Mouse (Mus musculus) liver, embryonic 16.5 days (tissue): ENCODE results near the gene Spin2d. TPM values are rescaled to one million over a fixed set of nuclear protein-coding genes. Genes with fewer than 3 reads are reported as not detected.
"Not testable (repeated sequence)": the region's sequence is repeated elsewhere in the genome, so short reads cannot be mapped to it uniquely, and the experiment has no call there.

ENCODE experiments used
- ATAC-seq: fragments of 200-750 bp; cut with Nextera tagmentation; 2 replicates; pipeline ENCODE4 v1.8.0; 2017; ENCODE audit warnings: low read depth, mild to moderate bottlenecking, moderate number of reproducible peaks, moderate library complexity
- H3K27ac ChIP-seq: fragments of 300-500 bp; sonication (generic); 2 replicates; pipeline ENCODE4 v1.5.1; 2014; ENCODE audit warnings: mild to moderate bottlenecking, low read length
- H3K27me3 ChIP-seq: fragments of 300-500 bp; sonication (generic); 2 replicates; pipeline ENCODE4 v1.6.1; 2014; ENCODE audit warnings: low read depth, low read length, mixed read lengths; ENCODE audit not compliant: control insufficient read depth, insufficient read depth
- H3K36me3 ChIP-seq: fragments of 300-500 bp; sonication (generic); 2 replicates; pipeline ENCODE4 v1.6.1; 2014; ENCODE audit warnings: mild to moderate bottlenecking; ENCODE audit not compliant: control insufficient read depth, insufficient read depth
- H3K4me1 ChIP-seq: fragments of 300-500 bp; sonication (generic); 2 replicates; pipeline ENCODE4 v1.6.1; 2014; ENCODE audit warnings: low read depth, low read length, mixed read lengths; ENCODE audit not compliant: control insufficient read depth
- H3K4me2 ChIP-seq: fragments of 300-500 bp; sonication (generic); 2 replicates; pipeline ENCODE4 v1.6.1; 2014; ENCODE audit warnings: low read depth, low read length, mixed read lengths
- H3K4me3 ChIP-seq: fragments of 300-500 bp; sonication (generic); 2 replicates; pipeline ENCODE4 v1.5.1; 2014; ENCODE audit warnings: low read depth, mild to moderate bottlenecking, low read length
- H3K9ac ChIP-seq: fragments of 300-500 bp; sonication (generic); 2 replicates; pipeline ENCODE4 v1.6.1; 2014; ENCODE audit warnings: low read depth, low read length
- H3K9me3 ChIP-seq: fragments of 300-500 bp; sonication (generic); replicated peaks from 2 replicates; pipeline ENCODE4 v1.6.1; 2016; ENCODE audit warnings: low read length; ENCODE audit not compliant: control insufficient read depth
- WGBS: fragments of 180-500 bp; shearing (Covaris S2); extraction: QIAGEN DNeasy Blood & Tissue Kit; methylation state at CpG from one replicate; pipeline ENCODE4 v1.1.7; 2014; ENCODE audit not compliant: insufficient replicate concordance; 5-methylcytosine and 5-hydroxymethylcytosine counted together
- polyA plus RNA-seq: library from polyadenylated mRNA; unstranded; fragments of >200 nt; fragmentation: Nextera tagmentation; extraction: Ambion mirVana; gene quantifications from 2 replicates; pipeline ENCODE4 v1.2.1, GENCODE M21; 2015

The Spin2d gene
- polyA plus RNA-seq = not detected in 2 replicates

GRCm38 (mm10) chrX:73176889-73177288 is at the start of gene Spin2d:
TSS of gene Spin2d (minus strand) at chrX:73176989.
- not testable (repeated sequence) for H3K4me3 ChIP-seq, H3K9ac ChIP-seq, ATAC-seq, H3K9me3 ChIP-seq, H3K4me1 ChIP-seq, H3K27me3 ChIP-seq, H3K36me3 ChIP-seq, H3K4me2 ChIP-seq, H3K27ac ChIP-seq
- WGBS = 77% methylated on average over 6 of the region's 15 CpGs

GRCm38 (mm10) chrX:73225365-73225764 is 48.6 kb upstream of the Spin2d start:
- Histone ChIP-seq H3K9me3 (no peaks in the 10 kb centered on the region), H3K4me3 (no peak overlapping the region), H3K27ac (no peak overlapping the region), H3K4me2 (no peak overlapping the region), H3K36me3 (no peaks in the 10 kb centered on the region), H3K4me1 (no peaks in the 10 kb centered on the region; the same call in 1 of the 2 replicates), H3K27me3 (no peaks in the 10 kb centered on the region), H3K9ac (no peak overlapping the region)
- no peak for ATAC-seq
- WGBS = 56% methylated on average over 1 of the region's 1 CpGs

GRCm38 (mm10) chrX:73213819-73214564 is 37.2 kb upstream of the Spin2d start, which contains the start of gene Xlr4b:
TSS of gene Xlr4b (plus strand) at chrX:73214333.
- H3K27me3 ChIP-seq, H3K27ac ChIP-seq, H3K4me2 ChIP-seq, H3K9ac ChIP-seq, ATAC-seq, H3K36me3 ChIP-seq, H3K4me1 ChIP-seq, H3K4me3 ChIP-seq, H3K9me3 ChIP-seq: not testable (repeated sequence)
- 54% methylated on average over 12 of the region's 19 CpGs for WGBS

- H3K27ac ChIP-seq, H3K9ac ChIP-seq, ATAC-seq, H3K36me3 ChIP-seq, H3K4me1 ChIP-seq, H3K27me3 ChIP-seq, H3K4me3 ChIP-seq, H3K9me3 ChIP-seq, H3K4me2 ChIP-seq: not testable (repeated sequence)
- WGBS = 67% methylated on average over 11 of the region's 12 CpGs
Observed at GRCm38 (mm10) chrX:73191934-73192333, 15.1 kb upstream of the Spin2d start, which contains the start of gene Xlr3b. TSS of gene Xlr3b (plus strand) at chrX:73192207.

GRCm38 (mm10) chrX:73149350-73149749 is 27.4 kb downstream of the Spin2d start, which contains the start of gene DXBay18:
TSS of gene DXBay18 (minus strand) at chrX:73149450.
- H3K4me3 ChIP-seq, H3K27me3 ChIP-seq, H3K9me3 ChIP-seq, H3K27ac ChIP-seq, H3K4me1 ChIP-seq, H3K9ac ChIP-seq, H3K4me2 ChIP-seq, ATAC-seq, H3K36me3 ChIP-seq: not testable (repeated sequence)
- WGBS = no CpG with 5 or more reads among the region's 7 CpGs

GRCm38 (mm10) chrX:73148496-73148895 is 28.3 kb downstream of the Spin2d start, which contains the start of gene Xlr5b:
TSS of gene Xlr5b (plus strand) at chrX:73148796.
- not testable (repeated sequence) for ATAC-seq, H3K9ac ChIP-seq, H3K27ac ChIP-seq, H3K27me3 ChIP-seq, H3K36me3 ChIP-seq, H3K9me3 ChIP-seq, H3K4me2 ChIP-seq, H3K4me3 ChIP-seq, H3K4me1 ChIP-seq
- no CpG with 5 or more reads among the region's 20 CpGs for WGBS

GRCm38 (mm10) chrX:73143218-73143618 is 33.6 kb downstream of the Spin2d start:
- H3K4me2 ChIP-seq, H3K36me3 ChIP-seq, H3K4me1 ChIP-seq, H3K27me3 ChIP-seq, H3K9ac ChIP-seq, H3K4me3 ChIP-seq, H3K9me3 ChIP-seq, H3K27ac ChIP-seq: not testable (repeated sequence)
- no CpG with 5 or more reads among the region's 7 CpGs for WGBS
- ATAC-seq = peak; percentile 63

Other genes starting within 250 kb of the Spin2d start
- gene Zfp185, start 189.7 kb downstream of the Spin2d start, polyA plus RNA-seq = 0.98 and 1.1 TPM in 2 replicates
- 0.04 TPM in 1 of 2 replicates, not detected in the other for gene Pnma5, start 139.9 kb downstream of the Spin2d start, polyA plus RNA-seq
- not detected in 2 replicates for gene Pnma3, start 112.2 kb downstream of the Spin2d start, polyA plus RNA-seq
- 0.97 and 1.1 TPM in 2 replicates for gene Xlr4a, start 94.5 kb downstream of the Spin2d start, polyA plus RNA-seq
- gene Xlr3a, start 79.9 kb downstream of the Spin2d start, polyA plus RNA-seq = 3.6 and 3.8 TPM in 2 replicates
- gene Gm14685, start 59.9 kb downstream of the Spin2d start, polyA plus RNA-seq = 0.21 and 0.44 TPM in 2 replicates
- not detected in 2 replicates for gene Xlr5b, start 28.2 kb downstream of the Spin2d start, polyA plus RNA-seq
- 0.25 and 0.53 TPM in 2 replicates for gene DXBay18, start 27.5 kb downstream of the Spin2d start, polyA plus RNA-seq
- 2.2 TPM in 2 replicates for gene Xlr3b, start 15.2 kb upstream of the Spin2d start, polyA plus RNA-seq
- 1.3 and 1.4 TPM in 2 replicates for gene Xlr4b, start 37.3 kb upstream of the Spin2d start, polyA plus RNA-seq
- 3.0 and 3.1 TPM in 2 replicates for gene F8a, start 51.3 kb upstream of the Spin2d start, polyA plus RNA-seq
- 0.29 and 0.35 TPM in 2 replicates for gene Xlr4c, start 66.1 kb upstream of the Spin2d start, polyA plus RNA-seq
- not detected in 2 replicates for gene Xlr3c, start 88.4 kb upstream of the Spin2d start, polyA plus RNA-seq
- gene Xlr5a, start 116.0 kb upstream of the Spin2d start, polyA plus RNA-seq = 0.09 TPM in 1 of 2 replicates, not detected in the other
- gene Xlr5c, start 116.0 kb upstream of the Spin2d start, polyA plus RNA-seq = not detected in 2 replicates
- not detected in 2 replicates for gene Gm45015, start 159.9 kb upstream of the Spin2d start, polyA plus RNA-seq
- gene Zfp275, start 165.6 kb upstream of the Spin2d start, polyA plus RNA-seq = 2.0 and 2.6 TPM in 2 replicates
- not detected in 2 replicates for gene Gm18336, start 221.7 kb upstream of the Spin2d start, polyA plus RNA-seq
- gene Zfp92, start 234.1 kb upstream of the Spin2d start, polyA plus RNA-seq = not detected in 2 replicates